Mouse (Mus musculus): Measurements from ENCODE around the gene Tmem235. TPM values are rescaled to one million over a fixed set of nuclear protein-coding genes. Genes with fewer than 3 reads are reported as not detected.

Gene Tmem235
- total RNA-seq, 1 experiment: 0.36 TPM

- in situ Hi-C loops (cut with MboI; ENCODE audit: low sequenced_read_pairs in 2 of 2, unreplicated experiment in 2 of 2): loop anchor here in 1 of 2 experiments (25.0 kb wide), 1 partner anchor 429 kb away; no protein-coding TSS in a partner anchor
- Histone ChIP-seq H3K9ac (ENCODE audit: insufficient read depth, low read depth, low read length, poor library complexity, severe bottlenecking) (no peak overlapping the region; the same call in 1 of the 2 replicates), H3K9me3 (ENCODE audit: control insufficient read depth, insufficient read depth, low read depth, low read length) (no peaks in the 10 kb centered on the region), H3K4me1 (ENCODE audit: control insufficient read depth in 2 of 2, insufficient read depth in 2 of 2, low read length in 2 of 2, poor library complexity in 1 of 2) (peaks cover 0 to 10% of the 10 kb centered on the region in 2 experiments; a peak in 1 of 4 replicates), H3K27ac (ENCODE audit: insufficient read depth, low read depth, low read length, poor library complexity, severe bottlenecking) (no peak overlapping the region), H3K4me3 (ENCODE audit: insufficient read depth in 1 of 2, low read depth in 1 of 2, low read length in 2 of 2, poor library complexity in 1 of 2, severe bottlenecking in 1 of 2) (no peak overlapping the region), H3K36me3 (ENCODE audit: control insufficient read depth, insufficient read depth, low read length, poor library complexity, severe bottlenecking) (peaks cover 62% of the 10 kb centered on the region)
- no peak for DNase-seq (ENCODE audit: low read depth, low spot score)
- TF ChIP-seq ZC3H11A (IDR thresholded peaks at IDR 0.05; ENCODE audit: borderline replicate concordance, low read depth, low read length) (no peak), CHD2 (IDR thresholded peaks at IDR 0.05; ENCODE audit: low read depth, low read length) (no peak), MAFK (IDR thresholded peaks at IDR 0.05; ENCODE audit: insufficient read depth, low read depth, low read length) (no peak), HCFC1 (IDR thresholded peaks at IDR 0.05; ENCODE audit: borderline replicate concordance, insufficient read depth, low read length) (no peak), ZNF384 (IDR thresholded peaks at IDR 0.05; ENCODE audit: low read depth, low read length) (no peak)
Observed at GRCm38 (mm10) chr11:117816389-117816996, 44.1 kb upstream of the Tmem235 start.

GRCm38 (mm10) chr11:117819095-117819494 lies 41.5 kb upstream of the Tmem235 start:
- TF ChIP-seq MAFK (IDR thresholded peaks at IDR 0.05; ENCODE audit: insufficient read depth, low read depth, low read length): no peak
- no peak for TF ChIP-seq CHD2 (IDR thresholded peaks at IDR 0.05; ENCODE audit: low read depth, low read length)
- no peak for TF ChIP-seq ZNF384 (IDR thresholded peaks at IDR 0.05; ENCODE audit: low read depth, low read length)
- TF ChIP-seq ZC3H11A (IDR thresholded peaks at IDR 0.05; ENCODE audit: borderline replicate concordance, low read depth, low read length): no peak
- no peak for TF ChIP-seq HCFC1 (IDR thresholded peaks at IDR 0.05; ENCODE audit: borderline replicate concordance, insufficient read depth, low read length)
- H3K9ac ChIP-seq (ENCODE audit: insufficient read depth, low read depth, low read length, poor library complexity, severe bottlenecking): no peak overlapping the region
- H3K9me3 ChIP-seq (ENCODE audit: control insufficient read depth, insufficient read depth, low read depth, low read length): no peaks in the 10 kb centered on the region
- no peak for DNase-seq (ENCODE audit: low read depth, low spot score)
- peaks cover 0 to 16% of the 10 kb centered on the region in 2 experiments; a peak in 3 of 4 replicates for H3K4me1 ChIP-seq (ENCODE audit: control insufficient read depth in 2 of 2, insufficient read depth in 2 of 2, low read length in 2 of 2, poor library complexity in 1 of 2)
- H3K4me3 ChIP-seq (ENCODE audit: insufficient read depth in 1 of 2, low read depth in 1 of 2, low read length in 2 of 2, poor library complexity in 1 of 2, severe bottlenecking in 1 of 2): no peak overlapping the region
- H3K36me3 ChIP-seq (ENCODE audit: control insufficient read depth, insufficient read depth, low read length, poor library complexity, severe bottlenecking): peaks cover 62% of the 10 kb centered on the region
- H3K27ac ChIP-seq (ENCODE audit: insufficient read depth, low read depth, low read length, poor library complexity, severe bottlenecking): no peak overlapping the region
- in situ Hi-C loops (cut with MboI; ENCODE audit: low sequenced_read_pairs in 2 of 2, unreplicated experiment in 2 of 2): loop anchor here in 1 of 2 experiments (25.0 kb wide), 1 partner anchor 432 kb away; no protein-coding TSS in a partner anchor

- no peak for DNase-seq (ENCODE audit: low read depth, low spot score)
- TF ChIP-seq ZNF384 (IDR thresholded peaks at IDR 0.05; ENCODE audit: low read depth, low read length): no peak
- Histone ChIP-seq H3K9ac (ENCODE audit: insufficient read depth, low read depth, low read length, poor library complexity, severe bottlenecking) (no peak overlapping the region), H3K9me3 (ENCODE audit: control insufficient read depth, insufficient read depth, low read depth, low read length) (no peaks in the 10 kb centered on the region), H3K4me3 (ENCODE audit: insufficient read depth in 1 of 2, low read depth in 1 of 2, low read length in 2 of 2, poor library complexity in 1 of 2, severe bottlenecking in 1 of 2) (no peak overlapping the region), H3K27ac (ENCODE audit: insufficient read depth, low read depth, low read length, poor library complexity, severe bottlenecking) (peak overlapping the region; percentile 9; the same call in 1 of the 2 replicates), H3K4me1 (ENCODE audit: control insufficient read depth in 2 of 2, insufficient read depth in 2 of 2, low read length in 2 of 2, poor library complexity in 1 of 2) (peaks cover 0 to 19% of the 10 kb centered on the region in 2 experiments; a peak in 3 of 4 replicates), H3K36me3 (ENCODE audit: control insufficient read depth, insufficient read depth, low read length, poor library complexity, severe bottlenecking) (peaks cover 52% of the 10 kb centered on the region)
- in situ Hi-C loops (cut with MboI; ENCODE audit: low sequenced_read_pairs in 2 of 2, unreplicated experiment in 2 of 2): loop anchor here in 1 of 2 experiments (25.0 kb wide), 1 partner anchor 433 kb away; no protein-coding TSS in a partner anchor
Observed at GRCm38 (mm10) chr11:117820173-117820572, 40.4 kb upstream of the Tmem235 start.

GRCm38 (mm10) chr11:117821868-117822267 lies 38.7 kb upstream of the Tmem235 start:
- no peak overlapping the region for H3K4me3 ChIP-seq (ENCODE audit: insufficient read depth in 1 of 2, low read depth in 1 of 2, low read length in 2 of 2, poor library complexity in 1 of 2, severe bottlenecking in 1 of 2)
- in situ Hi-C loops (cut with MboI; ENCODE audit: low sequenced_read_pairs in 2 of 2, unreplicated experiment in 2 of 2): loop anchor here in 1 of 2 experiments (25.0 kb wide), 1 partner anchor 435 kb away; no protein-coding TSS in a partner anchor
- no peak overlapping the region for H3K27ac ChIP-seq (ENCODE audit: insufficient read depth, low read depth, low read length, poor library complexity, severe bottlenecking)
- TF ChIP-seq CHD2 (IDR thresholded peaks at IDR 0.05; ENCODE audit: low read depth, low read length) (no peak), ZC3H11A (IDR thresholded peaks at IDR 0.05; ENCODE audit: borderline replicate concordance, low read depth, low read length) (no peak), MAFK (IDR thresholded peaks at IDR 0.05; ENCODE audit: insufficient read depth, low read depth, low read length) (no peak), ZNF384 (IDR thresholded peaks at IDR 0.05; ENCODE audit: low read depth, low read length) (no peak), HCFC1 (IDR thresholded peaks at IDR 0.05; ENCODE audit: borderline replicate concordance, insufficient read depth, low read length) (no peak)
- peaks cover 0 to 17% of the 10 kb centered on the region in 2 experiments; a peak in 3 of 4 replicates for H3K4me1 ChIP-seq (ENCODE audit: control insufficient read depth in 2 of 2, insufficient read depth in 2 of 2, low read length in 2 of 2, poor library complexity in 1 of 2)
- peaks cover 39% of the 10 kb centered on the region for H3K36me3 ChIP-seq (ENCODE audit: control insufficient read depth, insufficient read depth, low read length, poor library complexity, severe bottlenecking)
- no peak for DNase-seq (ENCODE audit: low read depth, low spot score)
- no peaks in the 10 kb centered on the region for H3K9me3 ChIP-seq (ENCODE audit: control insufficient read depth, insufficient read depth, low read depth, low read length)
- no peak overlapping the region for H3K9ac ChIP-seq (ENCODE audit: insufficient read depth, low read depth, low read length, poor library complexity, severe bottlenecking)

Measured in ES-E14 (cell line).